Mouse (Mus musculus) testis, postnatal 10 days (tissue): ENCODE measurements around the gene Vdr.

ENCODE experiments used
- DNase-seq: peaks from one replicate; pipeline ENCODE4 v3.0.0; 2021; ENCODE audit warnings: low spot score

Vdr gene

DNA sequence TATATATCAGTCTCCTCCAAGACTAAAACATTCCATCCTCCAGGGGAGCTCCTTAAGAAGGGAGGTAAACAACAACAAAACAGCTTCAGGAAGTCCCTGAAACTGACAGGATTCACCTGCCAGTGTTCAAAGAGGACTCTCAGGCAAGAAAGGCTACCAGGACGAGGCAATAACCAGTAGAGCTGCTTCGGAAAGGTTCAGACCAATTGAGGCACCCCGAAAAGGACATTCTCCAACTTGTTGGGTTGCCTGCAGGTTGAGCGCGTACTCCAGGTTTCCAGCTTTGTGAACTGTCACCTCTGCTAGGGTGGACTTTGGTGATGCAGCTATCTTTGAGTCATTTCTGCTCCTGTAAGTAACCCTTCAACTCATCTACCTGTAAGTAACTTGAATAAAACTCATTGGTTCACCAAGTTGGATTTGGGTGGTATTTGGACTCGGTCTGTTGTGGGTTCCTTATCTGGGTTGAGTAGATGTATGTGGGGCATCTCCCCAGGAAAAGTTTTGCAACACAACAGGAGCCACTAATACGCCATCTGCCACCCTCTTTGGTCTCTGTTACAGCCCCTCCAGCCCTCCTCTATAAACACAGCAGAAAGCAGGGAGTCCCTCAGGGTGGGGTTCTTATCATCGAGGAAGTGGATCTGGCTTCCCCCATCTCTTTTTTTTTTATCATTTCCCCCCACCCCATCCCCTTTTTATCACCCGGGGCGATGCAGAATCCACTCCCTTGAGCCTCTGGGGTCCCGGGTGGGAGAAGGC, 64.1 kb downstream of the Vdr start:
- no peak for DNase-seq

DNA sequence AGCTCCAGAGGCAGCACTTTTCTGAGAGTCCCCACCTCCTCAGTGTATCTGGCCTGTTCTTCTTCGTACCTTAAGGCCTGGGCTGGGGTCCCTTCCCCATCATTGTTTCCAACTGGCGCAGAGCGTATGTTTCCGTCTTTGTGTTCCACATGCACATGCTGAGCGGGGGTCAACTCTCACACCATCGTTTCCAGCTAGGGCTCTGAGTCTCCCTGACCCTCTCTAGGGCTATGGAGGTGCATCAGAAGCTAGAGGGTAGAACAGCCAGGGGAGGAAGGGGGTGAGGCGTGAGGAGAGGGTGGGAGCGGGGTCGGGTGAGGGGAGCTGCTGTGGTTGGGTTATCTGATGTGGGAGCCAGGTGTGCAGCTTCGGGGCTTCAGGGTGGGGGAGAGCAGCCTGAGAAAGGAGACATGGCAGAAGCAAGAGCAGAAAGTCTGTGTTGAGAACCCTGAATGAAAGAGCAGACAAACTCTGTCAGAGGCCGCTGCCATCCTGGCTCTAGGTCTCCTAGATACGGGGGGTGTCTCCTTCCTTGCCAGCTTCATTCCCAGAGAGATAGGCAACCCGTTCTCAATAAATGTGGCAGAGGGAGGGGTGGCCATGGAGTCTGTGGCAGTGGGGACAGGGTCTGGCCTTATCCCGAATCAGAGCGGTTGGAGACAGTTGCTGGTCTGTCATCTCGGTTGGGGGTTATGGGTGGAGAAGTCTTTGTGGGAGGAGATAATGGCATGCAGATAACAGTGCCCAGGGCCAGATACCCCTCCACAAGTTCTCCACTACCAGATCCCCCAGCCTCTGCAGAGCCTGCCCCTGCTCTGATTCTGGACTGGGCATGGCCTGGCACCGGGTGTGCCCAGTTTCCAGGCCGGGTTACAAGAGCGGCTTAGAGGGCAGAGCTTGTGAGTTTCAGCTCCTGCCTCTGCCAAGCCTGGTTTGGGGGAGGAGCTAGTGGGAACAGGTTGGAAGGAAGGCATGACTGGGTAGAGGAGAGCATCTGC, 66.1 kb downstream of the Vdr start, which contains the start of gene Hdac7:
Gene Hdac7 (minus strand): TSS at position 466 of the 998 bp plus-strand sequence.
- no peak for DNase-seq

GRCm38 (mm10) chr15:97843247-97843651, 67.2 kb downstream of the Vdr start:
- no peak for DNase-seq

GRCm38 (mm10) chr15:97842058-97842457, 68.4 kb downstream of the Vdr start:
- no peak for DNase-seq

DNA sequence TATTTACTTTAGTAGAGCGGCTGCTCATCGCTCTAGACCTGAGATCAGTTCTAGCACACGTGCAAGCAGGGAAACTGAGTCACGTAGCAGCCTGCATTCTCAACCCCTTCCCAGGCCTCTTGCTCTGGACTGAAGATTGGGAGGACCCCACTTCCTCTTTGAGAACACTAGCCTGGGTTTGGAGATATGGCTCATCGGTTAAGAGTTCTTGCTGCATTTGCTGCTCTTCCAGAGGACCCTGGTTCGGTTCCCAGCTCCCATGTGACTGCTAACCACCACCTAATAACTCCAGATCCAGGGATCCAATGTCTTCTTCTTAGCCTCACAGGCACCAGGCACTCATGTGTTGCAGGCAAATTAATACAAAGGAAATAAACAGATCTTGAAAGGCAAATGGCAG, 69.0 kb downstream of the Vdr start:
- no peak for DNase-seq

- no peak for DNase-seq
These were observed 69.6 kb downstream of the Vdr start for GRCm38 (mm10) chr15:97840781-97841180.

- peak; percentile 77 for DNase-seq
These were observed 70.4 kb downstream of the Vdr start for GRCm38 (mm10) chr15:97839991-97840455.

DNA sequence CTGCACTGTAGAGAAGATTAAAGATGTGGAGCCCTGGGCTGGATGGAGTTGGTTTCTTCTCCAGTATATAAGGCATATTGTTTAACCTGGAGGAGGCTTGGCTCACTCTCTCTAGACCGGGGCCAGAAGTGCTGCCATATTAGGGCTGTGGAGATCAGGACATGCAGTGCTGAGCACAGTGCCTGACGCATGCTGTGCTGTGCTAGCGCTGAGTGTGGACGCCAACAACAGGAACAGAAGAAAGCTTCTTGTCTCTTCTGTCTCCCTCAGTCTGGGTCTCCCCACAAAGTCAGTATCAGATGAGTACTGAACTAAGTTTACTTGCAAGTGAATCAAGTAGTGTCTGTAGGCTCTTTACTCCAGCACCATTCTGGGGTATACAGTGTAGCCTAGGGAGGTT, 71.0 kb downstream of the Vdr start:
- DNase-seq = no peak

- no peak for DNase-seq
These were observed 71.4 kb downstream of the Vdr start for GRCm38 (mm10) chr15:97839012-97839411.

- DNase-seq = no peak
These were observed 72.0 kb downstream of the Vdr start for GRCm38 (mm10) chr15:97838395-97838794.

DNA sequence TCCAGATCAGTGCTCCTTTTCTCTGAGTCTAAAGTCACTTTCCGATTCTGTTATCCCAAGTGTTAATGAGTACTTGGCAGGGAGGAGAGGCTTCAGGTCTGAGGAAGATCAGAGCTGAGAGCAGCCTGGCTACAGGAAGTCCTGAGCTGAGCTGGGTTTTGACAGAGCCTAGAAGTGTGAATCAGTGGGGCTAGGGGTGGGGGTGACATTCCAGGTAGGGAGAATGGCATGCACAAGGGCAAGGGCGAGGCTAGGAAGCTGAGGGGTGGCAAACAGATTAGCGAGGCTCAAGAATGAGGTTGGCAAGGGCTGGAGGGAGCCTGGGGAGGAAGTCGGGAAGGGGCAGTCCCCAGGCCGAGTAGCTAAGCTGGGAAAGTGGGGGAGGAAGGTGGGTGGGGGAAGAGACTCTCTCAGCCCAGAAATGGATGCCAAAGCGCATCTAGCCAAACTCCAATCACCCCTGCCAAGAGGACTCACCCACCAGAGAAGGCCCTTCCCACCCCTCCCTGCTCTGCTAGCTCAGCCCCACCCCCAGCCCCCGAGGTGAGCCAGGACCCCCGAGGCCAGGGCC, 72.9 kb downstream of the Vdr start:
- DNase-seq = peak; percentile 62

DNA sequence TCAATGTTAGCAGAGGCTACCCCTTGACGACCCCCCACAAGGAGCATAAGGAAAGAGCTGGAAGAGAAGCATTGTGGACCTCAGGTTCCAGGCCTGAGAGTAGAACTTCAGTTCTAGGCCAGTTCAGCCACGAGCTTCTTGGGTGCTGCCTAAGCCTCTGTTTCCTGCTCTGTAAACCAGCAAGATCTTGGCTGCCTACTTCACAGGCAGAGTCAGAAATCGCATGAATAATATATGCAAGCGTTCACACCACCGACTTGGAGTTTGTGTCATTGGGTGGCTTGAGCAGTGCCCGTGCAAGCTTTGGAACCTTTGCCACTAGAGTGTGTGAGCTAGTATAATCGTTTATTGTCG, 73.6 kb downstream of the Vdr start:
- DNase-seq = no peak

DNA sequence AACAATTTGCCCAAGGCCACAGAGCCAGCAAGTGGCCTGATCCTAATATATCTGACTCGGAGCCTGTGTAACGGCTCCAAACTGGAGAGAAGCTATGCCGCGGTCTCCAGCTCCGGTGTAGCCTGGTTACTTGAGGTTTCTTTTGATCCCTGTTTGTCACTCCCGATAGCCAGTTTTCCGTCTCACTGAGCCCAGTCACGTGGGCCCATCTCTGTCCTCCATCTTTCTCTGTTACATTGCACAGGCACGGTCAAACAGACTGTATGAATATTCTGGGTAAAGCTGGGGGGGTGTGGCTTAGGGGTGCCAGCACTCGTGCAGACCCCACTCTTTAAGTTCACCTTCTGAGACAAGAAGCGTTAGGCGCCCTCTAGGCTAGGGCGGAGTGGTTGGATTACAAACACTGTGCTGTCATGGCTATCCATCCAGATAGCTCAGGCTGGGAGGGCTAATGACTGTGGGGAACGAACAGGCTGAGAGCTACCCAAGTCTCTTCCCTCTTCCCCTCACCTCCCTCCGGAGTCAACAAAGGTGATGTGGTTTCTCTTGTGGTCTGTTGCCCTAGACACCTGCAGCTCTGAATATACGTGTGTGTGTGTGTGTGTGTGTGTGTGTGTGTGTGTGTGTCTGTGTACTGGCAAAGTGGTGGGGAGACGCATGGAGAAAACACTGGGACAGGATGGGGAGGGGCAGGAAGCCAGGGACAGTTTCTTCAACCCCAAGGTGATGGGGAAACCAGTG, 74.1 kb downstream of the Vdr start:
- no peak for DNase-seq

DNA sequence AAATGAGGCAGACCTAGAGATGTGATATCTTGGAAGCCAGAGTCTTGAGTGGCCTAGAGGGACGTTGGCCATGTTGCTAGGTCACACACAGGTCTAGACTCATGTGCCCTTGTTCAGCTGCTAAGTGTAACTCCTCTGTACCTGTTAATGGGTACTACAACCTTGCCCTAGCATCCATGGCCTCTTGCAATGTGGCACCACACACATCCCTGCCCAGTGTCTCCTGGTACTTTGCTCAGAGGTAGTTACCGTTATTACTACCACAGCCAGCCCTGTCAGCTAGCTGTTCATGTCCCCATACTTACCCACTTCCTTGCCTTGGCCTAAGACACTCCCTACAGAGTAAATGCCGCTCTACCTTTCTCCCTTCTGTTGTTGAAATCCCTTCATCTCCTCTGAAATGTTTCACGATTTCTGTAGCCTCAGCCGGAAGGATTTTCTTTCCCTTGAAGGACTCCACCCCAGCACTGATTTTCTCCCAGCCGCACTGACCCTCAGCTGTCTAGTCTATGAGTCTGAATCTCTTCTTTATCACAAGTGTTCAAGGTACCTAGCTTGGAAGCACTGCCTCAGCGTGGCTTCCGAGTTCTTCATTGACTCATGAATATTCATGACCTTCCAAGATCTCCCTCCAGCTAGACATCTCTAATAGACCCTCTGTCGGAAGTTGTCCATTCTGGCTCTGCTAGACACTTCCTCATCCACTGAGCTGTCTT, 77.5 kb downstream of the Vdr start:
- no peak for DNase-seq

DNA sequence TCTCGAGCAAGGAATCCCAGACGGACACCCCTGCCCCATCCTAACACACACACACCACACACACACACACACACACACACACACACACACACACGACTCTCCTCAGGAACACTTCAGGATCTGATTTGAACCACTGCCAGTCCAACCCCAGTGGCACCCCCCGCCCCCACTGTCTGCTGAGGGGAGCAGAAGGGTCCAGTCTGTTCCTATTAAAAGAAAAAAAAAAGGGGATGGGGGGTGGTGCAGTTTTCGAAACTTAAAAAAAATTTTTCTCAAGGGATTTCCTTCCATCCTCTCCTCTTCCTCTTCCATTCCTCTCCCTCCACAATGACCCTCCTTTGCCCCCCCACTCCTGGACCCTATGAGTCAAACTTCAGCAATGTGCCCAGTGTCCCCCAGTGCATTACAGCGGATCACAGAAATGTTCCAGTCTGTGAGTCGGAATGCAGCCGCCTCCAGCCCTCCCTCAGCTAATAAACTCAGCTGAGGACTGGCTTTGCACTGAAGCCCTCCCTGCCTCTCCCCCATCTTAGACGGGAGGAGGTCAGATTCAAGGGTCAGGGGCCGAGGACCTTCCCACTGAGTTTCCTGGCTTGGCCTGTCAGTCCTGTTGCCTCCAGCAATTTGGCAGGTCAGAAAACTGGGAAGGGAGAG, 78.3 kb downstream of the Vdr start:
- DNase-seq = peak; percentile 80

DNA sequence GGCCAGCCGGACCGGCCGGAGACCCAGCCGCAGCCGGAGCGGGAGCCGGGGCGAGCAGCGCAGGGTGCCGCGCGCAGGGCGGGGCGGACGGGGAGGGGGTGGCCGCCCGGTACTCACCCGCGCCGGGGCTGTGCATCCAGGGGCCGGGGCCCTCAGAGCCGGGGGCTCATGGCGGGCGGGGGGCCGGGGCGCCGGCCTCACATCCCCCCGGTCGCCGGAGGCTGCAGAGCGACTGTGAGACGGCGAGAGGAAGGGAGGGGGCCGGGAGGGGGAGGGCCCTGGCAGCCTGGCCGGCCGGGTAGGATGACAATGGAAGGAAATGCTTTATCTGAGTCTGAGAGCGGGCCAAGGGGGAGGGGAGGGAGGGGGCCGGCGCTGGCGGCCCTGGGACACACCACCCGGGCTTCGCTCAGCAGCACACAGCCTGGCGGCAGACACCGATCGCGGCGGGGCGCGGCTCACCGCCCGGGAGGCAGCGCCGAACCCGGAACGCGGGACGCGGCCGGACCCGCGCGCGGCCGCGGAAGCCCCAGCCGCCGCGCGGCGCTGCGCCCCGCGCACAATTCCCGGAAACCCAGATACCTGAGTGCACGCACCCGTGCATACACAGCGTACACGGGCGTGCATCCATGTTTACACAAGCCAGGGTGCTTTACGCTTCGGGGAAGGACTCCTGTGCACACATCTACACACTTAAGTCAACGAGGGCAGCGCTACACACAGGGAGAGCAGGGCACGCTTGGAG, 79.0 kb downstream of the Vdr start:
- DNase-seq = peak; percentile 68

GRCm38 (mm10) chr15:97830788-97831241, 79.6 kb downstream of the Vdr start:
- peak; percentile 64 for DNase-seq

- DNase-seq = no peak
These were observed 80.1 kb downstream of the Vdr start for GRCm38 (mm10) chr15:97830253-97830787.

- DNase-seq = no peak
These were observed 81.0 kb downstream of the Vdr start for GRCm38 (mm10) chr15:97829432-97829831.
